ENCODE assay signal across 8 mouse cellular contexts in the genomic region with DNA sequence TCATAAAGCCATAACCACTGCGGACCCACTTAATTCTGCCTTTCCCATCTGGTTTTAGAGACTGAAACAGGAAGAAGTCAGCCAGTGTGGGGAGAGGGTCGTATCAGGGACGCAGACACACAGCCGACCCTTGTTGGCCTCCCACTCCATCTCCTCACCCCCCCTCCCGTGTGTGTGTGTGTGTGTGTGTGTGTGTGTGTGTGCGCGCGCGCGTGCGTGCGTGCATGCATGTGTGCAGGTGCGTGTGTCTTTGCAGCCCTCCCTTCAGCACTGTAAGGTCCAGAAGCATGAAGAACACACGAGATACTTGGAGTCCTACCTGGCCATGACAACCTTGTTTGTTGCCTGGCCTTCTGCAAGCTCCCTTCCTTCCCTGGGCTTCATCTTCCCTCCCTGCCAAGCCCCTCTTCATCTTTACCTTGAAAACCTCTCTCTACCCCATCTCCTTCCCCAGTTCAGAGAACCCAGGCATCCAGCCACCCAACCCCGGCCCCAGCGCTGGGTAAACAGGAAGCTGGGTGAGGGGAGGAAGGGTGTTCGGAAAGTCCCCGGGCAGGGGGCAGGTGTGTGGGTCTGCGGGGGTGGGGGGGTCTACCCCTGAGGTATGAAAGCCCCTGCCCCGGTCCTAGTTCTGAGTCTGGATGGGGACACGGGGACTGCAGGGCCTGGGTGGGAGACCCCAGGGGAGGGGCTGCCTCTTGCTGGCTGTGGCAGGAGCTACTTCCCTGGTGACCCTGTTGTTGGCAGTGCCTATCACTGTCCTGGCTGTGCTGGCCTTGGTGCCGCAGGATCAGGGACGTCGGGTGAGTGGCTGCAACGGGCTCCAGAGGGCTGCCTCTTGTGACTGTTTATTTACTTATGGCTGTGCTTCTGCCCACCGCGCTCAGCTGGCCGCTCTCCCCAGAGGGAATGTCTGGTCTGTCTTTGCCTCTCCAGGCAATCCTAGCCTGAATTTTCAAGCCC. TPM values are rescaled to one million over a fixed set of nuclear protein-coding genes. Genes with fewer than 3 reads are reported as not detected.
DNase-seq lines count a peak whose midpoint lies in the region; ATAC-seq and TF ChIP-seq lines count a peak whose summit lies in the region.

Ltb (plus strand) TSS at position 559 of the 963 bp plus-strand sequence.

- TF ChIP-seq CTCF in gastrocnemius, adult 2 months (IDR thresholded peaks at IDR 0.05) = no peak
- TF ChIP-seq CTCF in bone marrow macrophage, adult 2 months (IDR thresholded peaks at IDR 0.05; ENCODE audit: low read depth, low read length) = no peak
- no peak for TF ChIP-seq CTCF in cerebellum, adult 2 months (IDR thresholded peaks at IDR 0.05; ENCODE audit: borderline replicate concordance, insufficient read depth, low read depth, low read length)

- peak within 1 kb of the TSS; percentile 76 for H3K4me3 ChIP-seq in gastrocnemius, adult 2 months
- H3K4me3 ChIP-seq in bone marrow macrophage, adult 2 months (ENCODE audit: insufficient read depth, low read length) = peak within 1 kb of the TSS; percentile 72
- H3K4me3 ChIP-seq in intestine, embryonic 15.5 days (replicated peaks) = peak within 1 kb of the TSS; percentile 45
- H3K4me3 ChIP-seq in midbrain, embryonic 14.5 days (replicated peaks; ENCODE audit: low read depth, low read length) = no peak within 1 kb of the TSS
- H3K4me3 ChIP-seq in cerebellum, adult 2 months (replicated peaks; ENCODE audit: insufficient read depth, low read depth, low read length) = no peak within 1 kb of the TSS

- peak within 1 kb of the TSS; percentile 62 for H3K27ac ChIP-seq in gastrocnemius, adult 2 months
- no peak within 1 kb of the TSS; the same call in 1 of the 2 replicates for H3K27ac ChIP-seq in bone marrow macrophage, adult 2 months (ENCODE audit: insufficient read depth, low read depth, low read length)
- H3K27ac ChIP-seq in intestine, embryonic 15.5 days = no peak within 1 kb of the TSS
- no peak within 1 kb of the TSS for H3K27ac ChIP-seq in midbrain, embryonic 14.5 days (replicated peaks; ENCODE audit: low read depth, low read length)
- H3K27ac ChIP-seq in cerebellum, adult 2 months (ENCODE audit: insufficient read depth, low read length) = no peak within 1 kb of the TSS

- peak within 1 kb of the TSS; percentile 56 for H3K9ac ChIP-seq in intestine, embryonic 15.5 days
- H3K9ac ChIP-seq in midbrain, embryonic 14.5 days (replicated peaks; ENCODE audit: low read length) = peak within 1 kb of the TSS; percentile 42; the same call in 1 of the 2 replicates

- peaks cover 19% of the 10 kb centered on the region for H3K27me3 ChIP-seq in intestine, embryonic 15.5 days (replicated peaks)
- H3K27me3 ChIP-seq in midbrain, embryonic 14.5 days (ENCODE audit: control insufficient read depth, insufficient read depth, low read length) = peaks cover 29% of the 10 kb centered on the region
- no peaks in the 10 kb centered on the region for H3K27me3 ChIP-seq in cerebellum, adult 2 months (ENCODE audit: control insufficient read depth, insufficient read depth, low read length)

- DNase-seq in gastrocnemius, adult 2 months = no peak
- no peak for DNase-seq in gastrocnemius, postnatal 14 days
- no peak for DNase-seq in midbrain, embryonic 14.5 days
- peak; percentile 93 for DNase-seq in thymus, postnatal 25 days
- no peak for DNase-seq in cerebellum, postnatal 10 days
- no peak for DNase-seq in cerebellum, adult 2 months

- ATAC-seq in intestine, embryonic 15.5 days = no peak
- ATAC-seq in midbrain, embryonic 14.5 days (ENCODE audit: low FRiP score, low TSS enrichment) = no peak

- no peaks in the 10 kb centered on the region for H3K9me3 ChIP-seq in intestine, embryonic 15.5 days
- H3K9me3 ChIP-seq in midbrain, embryonic 14.5 days (ENCODE audit: control insufficient read depth, low read length) = no peaks in the 10 kb centered on the region

- no peaks in the 10 kb centered on the region for H3K36me3 ChIP-seq in intestine, embryonic 15.5 days
- H3K36me3 ChIP-seq in midbrain, embryonic 14.5 days (ENCODE audit: control insufficient read depth, insufficient read depth, low read length) = no peaks in the 10 kb centered on the region

- WGBS in intestine, embryonic 15.5 days = 49% methylated on average over 28 of the region's 28 CpGs
- WGBS in midbrain, embryonic 14.5 days = 74% methylated on average over 28 of the region's 28 CpGs
- whole genome bisulfite sequencing in cerebellum, adult 2 months = 69% methylated on average over 28 of the region's 28 CpGs

- peaks cover 52% of the 10 kb centered on the region for H3K4me1 ChIP-seq in bone marrow macrophage, adult 2 months (ENCODE audit: control insufficient read depth, insufficient read depth, low read length)
- peaks cover 19% of the 10 kb centered on the region for H3K4me1 ChIP-seq in intestine, embryonic 15.5 days (replicated peaks)
- peaks cover 6% of the 10 kb centered on the region; the same call in 1 of the 2 replicates for H3K4me1 ChIP-seq in midbrain, embryonic 14.5 days (ENCODE audit: control insufficient read depth, insufficient read depth, low read length)
- H3K4me1 ChIP-seq in cerebellum, adult 2 months (ENCODE audit: control insufficient read depth, insufficient read depth, low read length) = no peaks in the 10 kb centered on the region

- H3K4me2 ChIP-seq in intestine, embryonic 15.5 days (replicated peaks) = peak within 1 kb of the TSS; percentile 94
- H3K4me2 ChIP-seq in midbrain, embryonic 14.5 days (ENCODE audit: low read length) = peak within 1 kb of the TSS; percentile 62

- no peak for TF ChIP-seq POLR2A in bone marrow macrophage, adult 2 months (IDR thresholded peaks at IDR 0.05; ENCODE audit: borderline replicate concordance, low read depth, low read length)
- TF ChIP-seq POLR2A in cerebellum, adult 2 months (IDR thresholded peaks at IDR 0.05; ENCODE audit: borderline replicate concordance, insufficient read depth, low read length) = no peak

- intact Hi-C loops in gastrocnemius, adult 2 months (cut with DNase I) = loop anchor here (2.0 kb wide), 1 partner anchor 15 kb away; no protein-coding TSS in a partner anchor
- intact Hi-C loops in gastrocnemius, postnatal 14 days (cut with DNase I; ENCODE audit: low total_unique reads) = no loop called here

RNA-seq across cellular contexts. Expression of gene Ltb, which starts in this region (rescaled TPM):
- total RNA-seq in gastrocnemius, adult 2 months (2021) = not detected
- under 1 TPM in 1 of 2 experiments, not detected in 1; 0.31 TPM for total RNA-seq in gastrocnemius, postnatal 14 days (2021)
- polyA plus RNA-seq in bone marrow macrophage, adult 2 months (2012; ENCODE audit: insufficient read depth, insufficient read length, missing spikeins) = not detected in 2 replicates
- 5.0 and 5.2 TPM in 2 replicates for polyA plus RNA-seq in intestine, embryonic 15.5 days (2015; fragmentation: Nextera tagmentation; extraction: Ambion mirVana)
- 0.74 and 0.84 TPM in 2 replicates for polyA plus RNA-seq in midbrain, embryonic 14.5 days (2014; fragmentation: Nextera tagmentation; extraction: Ambion mirVana)
- polyA plus RNA-seq in cerebellum, adult 2 months (2012; rRNA removed) = 0.34 and 0.38 TPM in 2 replicates

Comparison
In these comparisons a context has a peak if more than half of its experiments do, and no peak if none do; other contexts are left out.
1. H3K4me3 ChIP-seq: peak in gastrocnemius, adult 2 months (single experiment), bone marrow macrophage, adult 2 months (single experiment) and intestine, embryonic 15.5 days (single experiment); none in midbrain, embryonic 14.5 days (single experiment) and cerebellum, adult 2 months (single experiment).